Mouse (Mus musculus): ENCODE results near the gene Zbtb25.

GRCm38 (mm10) chr12:76404836-76405182, 35.4 kb upstream of the Zbtb25 start:
- TF ChIP-seq CTCF (IDR thresholded peaks at IDR 0.05; ENCODE audit: extremely low read depth, insufficient read depth, low read length): no peak
- TF ChIP-seq POLR2A (IDR thresholded peaks at IDR 0.05; ENCODE audit: extremely low read depth, insufficient read depth, low read length): no peak

Data from cortical plate, adult 2 months (tissue).